Mouse (Mus musculus): ENCODE data around the gene Thpo. TPM values are rescaled to one million over a fixed set of nuclear protein-coding genes. Genes with fewer than 3 reads are reported as not detected.

Gene Thpo
- polyA plus RNA-seq, 1 experiment: 0.09 TPM

DNA sequence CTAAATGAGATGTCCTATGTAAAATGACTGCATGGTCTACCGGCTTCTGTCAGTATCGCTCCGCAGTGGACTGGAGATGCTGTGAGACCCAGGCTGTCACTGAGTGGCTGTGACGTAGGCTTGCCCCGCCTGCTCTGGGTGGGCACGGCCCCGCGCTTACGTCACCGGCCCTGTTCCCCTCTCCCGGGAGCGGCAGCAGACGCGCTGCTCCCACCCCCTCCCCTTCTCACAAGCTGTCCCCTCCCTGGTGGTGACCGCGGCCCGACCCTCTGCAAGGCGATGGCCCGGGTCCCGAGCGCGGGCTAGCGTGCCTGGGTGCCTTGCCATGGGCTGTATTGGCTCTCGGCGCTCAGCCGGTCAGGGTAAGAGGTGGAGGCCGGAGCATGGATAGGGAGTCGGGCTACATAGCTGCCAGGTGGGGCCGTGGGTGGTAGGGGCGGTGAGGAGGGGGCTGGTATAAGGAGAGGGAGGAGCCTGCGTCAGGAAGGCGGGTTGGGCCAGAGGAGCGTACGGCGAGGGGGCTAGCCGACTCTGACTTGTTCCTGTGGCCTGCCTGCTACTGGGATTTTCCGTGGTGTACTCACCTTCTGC, 41.1 kb downstream of the Thpo start, which contains the start of gene Fam131a:
Fam131a (plus strand) TSS at position 131 of the 591 bp plus-strand sequence.
- 3% methylated on average over 37 of the region's 37 CpGs for WGBS
- DNase-seq (ENCODE audit: low read depth in 1 of 2, low spot score in 2 of 2): peak in 1 of 2 experiments; percentile 73
- Histone ChIP-seq H3K36me3 (ENCODE audit: control insufficient read depth, insufficient read depth, low read length) (peaks cover 20% of the 10 kb centered on the region), H3K4me1 (ENCODE audit: control insufficient read depth, insufficient read depth, insufficient read length) (0 out of 2 replicates have a peak, but pooled peaks cover 2% of the 10 kb centered on the region), H3K27me3 (ENCODE audit: control insufficient read depth, insufficient read depth, low read length) (peaks cover 10% of the 10 kb centered on the region), H3K4me3 (ENCODE audit: extremely low read depth, insufficient read depth, insufficient read length) (peak within 1 kb of the TSS; percentile 67), H3K27ac (ENCODE audit: insufficient read depth, low read length) (peak within 1 kb of the TSS; percentile 29; the same call in 1 of the 2 replicates)
- TF ChIP-seq POLR2A (IDR thresholded peaks at IDR 0.05; ENCODE audit: low read depth, low read length) (no peak), CTCF (IDR thresholded peaks at IDR 0.05; ENCODE audit: extremely low read depth, insufficient read depth, insufficient read length, insufficient replicate concordance) (no peak)

DNA sequence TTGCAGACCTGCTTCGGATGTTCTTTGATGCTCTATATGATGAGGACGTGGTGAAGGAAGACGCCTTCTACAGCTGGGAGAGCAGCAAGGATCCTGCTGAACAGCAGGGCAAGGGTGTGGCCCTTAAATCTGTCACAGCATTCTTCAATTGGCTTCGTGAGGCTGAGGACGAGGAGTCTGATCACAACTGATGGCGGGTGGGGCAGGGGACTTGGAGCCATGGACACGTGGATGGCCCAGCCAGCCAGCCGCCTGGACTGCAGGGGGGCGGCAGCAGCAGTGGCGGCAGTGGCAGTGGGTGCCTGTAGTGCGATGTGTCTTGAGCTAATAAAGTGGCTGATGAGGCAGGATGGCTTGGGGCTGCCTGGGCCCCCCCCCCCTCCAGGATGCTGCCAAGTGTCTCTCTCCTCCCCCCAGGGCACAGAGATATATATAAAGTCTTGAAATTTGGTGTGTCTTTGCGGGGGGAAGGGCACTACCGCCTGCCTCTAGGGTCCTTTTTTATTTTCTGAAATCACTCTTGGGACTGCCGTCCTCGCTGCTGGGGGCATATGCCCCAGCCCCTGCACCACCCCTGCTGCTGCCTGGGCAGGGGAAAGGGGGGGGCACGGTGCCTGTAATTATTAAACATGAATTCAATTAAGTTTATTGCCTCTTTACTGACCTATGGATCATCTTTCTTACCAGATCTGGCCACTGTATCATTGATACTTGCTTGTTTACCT, 41.9 kb downstream of the Thpo start:
- H3K4me3 ChIP-seq (ENCODE audit: extremely low read depth, insufficient read depth, insufficient read length): no peak overlapping the region
- H3K36me3 ChIP-seq (ENCODE audit: control insufficient read depth, insufficient read depth, low read length): peaks cover 25% of the 10 kb centered on the region
- DNase-seq (ENCODE audit: low read depth in 1 of 2, low spot score in 2 of 2): no peak
- H3K4me1 ChIP-seq (ENCODE audit: control insufficient read depth, insufficient read depth, insufficient read length): 0 out of 2 replicates have a peak, but pooled peaks cover 2% of the 10 kb centered on the region
- H3K27ac ChIP-seq (ENCODE audit: insufficient read depth, low read length): no peak overlapping the region
- peaks cover 10% of the 10 kb centered on the region for H3K27me3 ChIP-seq (ENCODE audit: control insufficient read depth, insufficient read depth, low read length)
- 88% methylated on average over 16 of the region's 16 CpGs for WGBS
- TF ChIP-seq POLR2A (IDR thresholded peaks at IDR 0.05; ENCODE audit: low read depth, low read length) (no peak), CTCF (IDR thresholded peaks at IDR 0.05; ENCODE audit: extremely low read depth, insufficient read depth, insufficient read length, insufficient replicate concordance) (no peak)

DNA sequence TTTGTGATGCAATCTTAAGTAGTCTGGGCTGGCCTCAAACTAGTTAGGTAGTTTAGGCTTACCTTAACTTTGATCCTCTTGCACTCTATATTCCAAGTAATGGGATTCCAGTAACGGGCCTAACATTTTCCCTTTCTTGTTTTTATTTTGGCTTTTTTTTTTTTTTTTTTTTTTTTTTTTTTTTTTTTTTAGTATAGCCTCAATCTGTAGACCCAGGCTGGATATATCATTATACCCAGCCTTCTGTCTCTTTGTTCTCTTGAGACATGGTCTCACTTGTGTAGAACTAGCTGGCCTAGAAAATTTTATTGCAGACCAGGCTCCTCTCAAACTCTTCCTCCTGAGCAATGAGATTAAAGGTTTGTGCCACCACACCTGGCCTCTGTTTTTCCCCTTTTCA, 42.7 kb downstream of the Thpo start:
- no peak for DNase-seq (ENCODE audit: low read depth in 1 of 2, low spot score in 2 of 2)
- H3K4me3 ChIP-seq (ENCODE audit: extremely low read depth, insufficient read depth, insufficient read length): no peak overlapping the region
- 0 out of 2 replicates have a peak, but pooled peaks cover 2% of the 10 kb centered on the region for H3K4me1 ChIP-seq (ENCODE audit: control insufficient read depth, insufficient read depth, insufficient read length)
- H3K36me3 ChIP-seq (ENCODE audit: control insufficient read depth, insufficient read depth, low read length): peaks cover 32% of the 10 kb centered on the region
- H3K27me3 ChIP-seq (ENCODE audit: control insufficient read depth, insufficient read depth, low read length): peaks cover 10% of the 10 kb centered on the region
- 94% methylated on average over 1 of the region's 1 CpGs for WGBS
- no peak overlapping the region for H3K27ac ChIP-seq (ENCODE audit: insufficient read depth, low read length)
- TF ChIP-seq POLR2A (IDR thresholded peaks at IDR 0.05; ENCODE audit: low read depth, low read length) (no peak), CTCF (IDR thresholded peaks at IDR 0.05; ENCODE audit: extremely low read depth, insufficient read depth, insufficient read length, insufficient replicate concordance) (no peak)

DNA sequence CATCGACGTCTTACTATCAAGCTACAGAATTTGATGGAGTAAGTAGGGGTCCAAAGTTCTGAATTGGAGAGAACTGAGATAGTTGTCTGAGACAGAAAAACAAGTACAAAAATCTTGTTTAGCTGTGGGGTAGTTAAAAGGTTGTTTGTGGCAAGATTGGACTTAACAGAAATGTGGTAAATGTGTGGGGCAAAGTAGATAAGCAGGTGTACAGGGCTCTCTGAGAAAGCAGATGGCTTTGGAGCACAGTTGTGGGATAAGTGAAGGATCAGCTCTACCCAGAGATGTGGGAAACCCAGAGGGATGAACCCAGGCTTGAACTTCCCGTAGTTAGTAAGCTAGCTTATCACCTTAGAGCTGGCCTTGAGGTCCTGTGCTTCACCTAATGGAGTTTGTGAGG, 43.5 kb downstream of the Thpo start:
- 75% methylated on average over 3 of the region's 3 CpGs for WGBS
- H3K4me3 ChIP-seq (ENCODE audit: extremely low read depth, insufficient read depth, insufficient read length): no peak overlapping the region
- H3K27ac ChIP-seq (ENCODE audit: insufficient read depth, low read length): no peak overlapping the region
- peaks cover 8% of the 10 kb centered on the region for H3K27me3 ChIP-seq (ENCODE audit: control insufficient read depth, insufficient read depth, low read length)
- TF ChIP-seq CTCF (IDR thresholded peaks at IDR 0.05; ENCODE audit: extremely low read depth, insufficient read depth, insufficient read length, insufficient replicate concordance) (no peak), POLR2A (IDR thresholded peaks at IDR 0.05; ENCODE audit: low read depth, low read length) (no peak)
- H3K4me1 ChIP-seq (ENCODE audit: control insufficient read depth, insufficient read depth, insufficient read length): no peaks in the 10 kb centered on the region
- H3K36me3 ChIP-seq (ENCODE audit: control insufficient read depth, insufficient read depth, low read length): peaks cover 41% of the 10 kb centered on the region
- no peak for DNase-seq (ENCODE audit: low read depth in 1 of 2, low spot score in 2 of 2)

DNA sequence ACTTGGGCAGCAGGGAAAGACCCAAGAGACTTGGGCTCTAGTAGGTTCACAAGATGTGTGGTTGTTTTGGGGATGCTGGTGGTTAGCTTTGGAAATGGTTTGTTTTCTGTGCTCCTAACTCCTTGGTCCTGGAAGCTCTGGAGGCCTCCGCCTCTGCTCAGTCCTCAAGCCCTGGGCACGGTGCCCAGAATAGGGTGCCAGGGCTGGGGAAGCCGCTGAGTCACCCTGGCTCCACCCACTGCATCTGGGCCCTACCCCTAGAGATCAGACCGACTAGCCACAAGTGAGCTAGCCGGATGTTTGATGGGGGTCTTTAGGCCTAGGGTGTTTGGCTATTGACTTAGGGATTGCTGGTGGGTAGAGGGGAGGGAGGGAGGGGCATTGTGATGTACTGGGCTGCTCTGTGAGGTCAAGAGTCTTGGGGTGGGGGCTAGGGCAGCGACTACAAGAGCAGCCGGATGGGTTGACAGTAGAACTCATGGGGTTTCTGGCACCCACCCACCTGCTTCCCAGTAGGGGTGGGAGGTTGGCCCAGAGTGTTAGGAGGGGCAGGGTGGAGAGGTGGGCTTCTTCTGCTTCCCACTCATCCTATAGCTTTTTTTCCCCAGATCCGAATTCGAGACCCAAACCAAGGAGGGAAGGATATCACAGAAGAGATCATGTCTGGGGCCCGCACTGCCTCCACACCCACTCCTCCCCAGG, 56.2 kb downstream of the Thpo start:
- Histone ChIP-seq H3K36me3 (ENCODE audit: control insufficient read depth, insufficient read depth, low read length) (peaks cover 54% of the 10 kb centered on the region), H3K27me3 (ENCODE audit: control insufficient read depth, insufficient read depth, low read length) (no peaks in the 10 kb centered on the region), H3K4me3 (ENCODE audit: extremely low read depth, insufficient read depth, insufficient read length) (no peak overlapping the region), H3K4me1 (ENCODE audit: control insufficient read depth, insufficient read depth, insufficient read length) (peaks cover 5% of the 10 kb centered on the region; the same call in 1 of the 2 replicates), H3K27ac (ENCODE audit: insufficient read depth, low read length) (no peak overlapping the region)
- TF ChIP-seq POLR2A (IDR thresholded peaks at IDR 0.05; ENCODE audit: low read depth, low read length): no peak
- TF ChIP-seq CTCF (IDR thresholded peaks at IDR 0.05; ENCODE audit: extremely low read depth, insufficient read depth, insufficient read length, insufficient replicate concordance): no peak
- WGBS: 59% methylated on average over 10 of the region's 10 CpGs
- no peak for DNase-seq (ENCODE audit: low read depth in 1 of 2, low spot score in 2 of 2)

DNA sequence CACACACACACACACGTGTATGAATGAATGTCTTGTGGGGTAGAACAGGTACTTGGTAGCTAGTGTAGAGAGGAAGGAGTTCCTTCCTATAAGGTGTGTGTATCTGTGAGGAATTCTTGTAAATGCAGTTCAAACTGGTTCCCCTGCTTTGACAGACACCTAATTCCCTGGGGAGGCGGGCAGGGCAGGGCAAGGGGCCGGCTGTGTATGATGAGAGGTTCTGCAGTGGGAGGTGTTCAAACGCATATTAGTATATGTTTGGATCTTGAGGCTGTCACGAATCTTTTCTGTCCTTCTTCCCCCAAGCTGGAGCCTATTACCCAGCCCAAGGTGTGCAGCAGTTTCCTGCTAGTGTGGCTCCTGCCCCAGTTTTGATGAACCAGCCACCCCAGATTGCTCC, 56.9 kb downstream of the Thpo start:
- TF ChIP-seq POLR2A (IDR thresholded peaks at IDR 0.05; ENCODE audit: low read depth, low read length): no peak
- no peak for TF ChIP-seq CTCF (IDR thresholded peaks at IDR 0.05; ENCODE audit: extremely low read depth, insufficient read depth, insufficient read length, insufficient replicate concordance)
- no peak for DNase-seq (ENCODE audit: low read depth in 1 of 2, low spot score in 2 of 2)
- Histone ChIP-seq H3K4me3 (ENCODE audit: extremely low read depth, insufficient read depth, insufficient read length) (no peak overlapping the region), H3K27me3 (ENCODE audit: control insufficient read depth, insufficient read depth, low read length) (no peaks in the 10 kb centered on the region; the same call in 1 of the 2 replicates), H3K36me3 (ENCODE audit: control insufficient read depth, insufficient read depth, low read length) (peaks cover 48% of the 10 kb centered on the region), H3K4me1 (ENCODE audit: control insufficient read depth, insufficient read depth, insufficient read length) (peaks cover 5% of the 10 kb centered on the region; the same call in 1 of the 2 replicates), H3K27ac (ENCODE audit: insufficient read depth, low read length) (no peak overlapping the region)
- WGBS: 73% methylated on average over 5 of the region's 5 CpGs

Measured in spleen, adult 2 months (tissue).